Mouse (Mus musculus) intestine, postnatal 0 days (tissue): ENCODE results near the gene Dtx2. TPM values are rescaled to one million over a fixed set of nuclear protein-coding genes. Genes with fewer than 3 reads are reported as not detected.
A peak's percentile ranks its signal among the peaks of the same experiment; 100 is the strongest.

Experiments used
- ATAC-seq: fragments of 200-750 bp; cut with Nextera tagmentation; 2 replicates; pipeline ENCODE4 v1.8.0; 2017; ENCODE audit warnings: mild to moderate bottlenecking, moderate TSS enrichment, moderate library complexity
- H3K27ac ChIP-seq: fragments of 300-500 bp; sonication (generic); 2 replicates; pipeline ENCODE4 v1.5.1; 2014; ENCODE audit warnings: mild to moderate bottlenecking, low read depth, low read length, moderate library complexity
- H3K27me3 ChIP-seq: fragments of 300-500 bp; sonication (generic); replicated peaks from 2 replicates; pipeline ENCODE4 v1.6.1; 2014; ENCODE audit warnings: low read length, mixed read lengths; ENCODE audit not compliant: control insufficient read depth, insufficient read depth
- H3K36me3 ChIP-seq: fragments of 300-500 bp; sonication (generic); 2 replicates; pipeline ENCODE4 v1.6.1; 2014; ENCODE audit warnings: mild to moderate bottlenecking, moderate library complexity; ENCODE audit not compliant: control insufficient read depth, insufficient read depth
- H3K4me1 ChIP-seq: fragments of 300-500 bp; sonication (generic); replicated peaks from 2 replicates; pipeline ENCODE4 v1.6.1; 2014; ENCODE audit warnings: antibody characterized with exemption, low read length, mixed read lengths; ENCODE audit not compliant: control insufficient read depth, insufficient read depth
- H3K4me2 ChIP-seq: fragments of 300-500 bp; sonication (generic); replicated peaks from 2 replicates; pipeline ENCODE4 v1.6.1; 2014; ENCODE audit warnings: low read depth, mild to moderate bottlenecking, moderate library complexity
- H3K4me3 ChIP-seq: fragments of 300-500 bp; sonication (generic); 2 replicates; pipeline ENCODE4 v1.5.1; 2014; ENCODE audit warnings: low read depth, low read length
- H3K9ac ChIP-seq: fragments of 300-500 bp; sonication (generic); 2 replicates; pipeline ENCODE4 v1.6.1; 2014; ENCODE audit warnings: mild to moderate bottlenecking, low read depth, low read length
- H3K9me3 ChIP-seq: fragments of 300-500 bp; sonication (generic); 2 replicates; pipeline ENCODE4 v1.6.1; 2016; ENCODE audit warnings: mixed run types; ENCODE audit not compliant: control insufficient read depth
- CTCF ChIP-seq: sonication (generic); IDR thresholded peaks from 2 replicates; pipeline ENCODE4 v1.5.1; 2016; ENCODE audit warnings: low read depth, mild to moderate bottlenecking, control low read depth, antibody characterized with exemption, moderate library complexity
- WGBS: fragments of 180-500 bp; shearing (Covaris S2); extraction: QIAGEN DNeasy Blood & Tissue Kit; methylation state at CpG from one replicate; pipeline ENCODE4 v1.1.7; 2014; 5-methylcytosine and 5-hydroxymethylcytosine counted together
- polyA plus RNA-seq: library from polyadenylated mRNA; unstranded; fragments of >200 nt; fragmentation: Nextera tagmentation; extraction: Ambion mirVana; gene quantifications from 2 replicates; pipeline ENCODE4 v1.2.1, GENCODE M21; 2015

Dtx2 gene
- polyA plus RNA-seq, 1 experiment from 2014 or later: 10.5 TPM

DNA sequence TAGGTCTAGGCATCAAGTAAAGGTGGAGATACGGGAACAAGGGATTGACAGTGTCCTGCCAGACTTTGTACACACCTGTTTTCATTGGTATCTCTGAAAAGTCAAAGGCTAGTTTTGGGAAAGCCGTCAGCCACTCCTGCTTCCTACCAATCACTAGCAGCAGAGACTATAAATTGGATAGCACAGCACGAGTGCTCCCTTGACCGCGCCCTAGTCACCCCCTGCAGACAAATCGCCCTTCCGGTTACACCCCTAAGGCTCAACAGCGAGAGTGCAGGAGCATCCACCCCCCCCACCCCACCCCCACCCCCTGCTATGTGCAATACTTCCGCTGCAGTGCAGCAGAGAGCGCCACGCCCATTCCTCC, 32.5 kb upstream of the Dtx2 start:
- no peaks in the 10 kb centered on the region for H3K27me3 ChIP-seq
- peaks cover 14% of the 10 kb centered on the region for H3K4me1 ChIP-seq
- H3K36me3 ChIP-seq: no peaks in the 10 kb centered on the region
- H3K9me3 ChIP-seq: no peaks in the 10 kb centered on the region
- peak overlapping the region; percentile 92 for H3K27ac ChIP-seq
- no peak for ATAC-seq
- TF ChIP-seq CTCF: no peak
- peak overlapping the region; percentile 24; the same call in 1 of the 2 replicates for H3K9ac ChIP-seq
- 0% methylated on average over 11 of the region's 11 CpGs for WGBS
- peak overlapping the region; percentile 96 for H3K4me2 ChIP-seq
- H3K4me3 ChIP-seq: peak overlapping the region; percentile 59

DNA sequence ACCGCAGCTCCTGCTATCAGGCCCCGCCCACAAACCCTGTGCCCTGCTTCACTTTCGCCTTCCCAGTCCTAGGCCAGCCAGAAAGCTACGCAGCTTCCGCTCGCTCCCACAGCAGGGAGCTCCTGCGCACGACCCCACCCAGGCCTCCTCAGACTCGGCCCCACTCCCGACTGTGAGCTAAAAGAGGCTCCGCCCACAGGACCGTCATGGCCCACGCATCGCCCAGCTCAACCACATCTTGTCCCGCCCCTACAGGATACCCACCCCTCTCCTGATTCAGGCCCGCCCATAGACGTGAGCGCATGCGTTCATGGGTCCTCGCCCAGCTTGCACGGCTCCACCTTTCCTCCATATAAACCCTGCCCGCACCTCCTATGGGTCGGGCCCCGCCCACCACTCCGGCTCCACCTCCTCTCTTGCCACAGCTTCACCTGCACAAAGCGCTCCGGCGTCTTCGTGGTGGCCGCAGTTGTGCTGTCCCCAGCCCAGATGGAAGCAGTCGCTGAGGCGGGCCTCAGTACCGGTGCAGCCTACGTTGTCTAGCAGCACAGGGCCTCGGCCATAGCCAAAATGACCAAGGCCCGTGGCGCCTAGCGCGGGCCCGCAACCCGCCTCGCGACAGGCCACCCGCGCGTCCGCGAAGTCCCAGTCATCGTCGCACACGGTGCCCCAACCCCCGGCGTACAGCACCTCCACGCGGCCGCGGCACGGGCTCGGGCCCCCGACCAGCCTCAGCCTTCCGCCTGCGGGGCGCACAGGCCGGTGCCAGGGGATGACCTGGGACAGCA, 31.9 kb upstream of the Dtx2 start:
- Histone ChIP-seq H3K4me3 (peak overlapping the region; percentile 59), H3K36me3 (no peaks in the 10 kb centered on the region), H3K4me1 (peaks cover 12% of the 10 kb centered on the region; the same call in 1 of the 2 replicates), H3K27ac (peak overlapping the region; percentile 92), H3K9ac (peak overlapping the region; percentile 75), H3K27me3 (no peaks in the 10 kb centered on the region), H3K4me2 (peak overlapping the region; percentile 96), H3K9me3 (no peaks in the 10 kb centered on the region)
- WGBS: under 1% methylated on average over 63 of the region's 64 CpGs
- peak; percentile 43 for TF ChIP-seq CTCF
- ATAC-seq: peak; percentile 89

DNA sequence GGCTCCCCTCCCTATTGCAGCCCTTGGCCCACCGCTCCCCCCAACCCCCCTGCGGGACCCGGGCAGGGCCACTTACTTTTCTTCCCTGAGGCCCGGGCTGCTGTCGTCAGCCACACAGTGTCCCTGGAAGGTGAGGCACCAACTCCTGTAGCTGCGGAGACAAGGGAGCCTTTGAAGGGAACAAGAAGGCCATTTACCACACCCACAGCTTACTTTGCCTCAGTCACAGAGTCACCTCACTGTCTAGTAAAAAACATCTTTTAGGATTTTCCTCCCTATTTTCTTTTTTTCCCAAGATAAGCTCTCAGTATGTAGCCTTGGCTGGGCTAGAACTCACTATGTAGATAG, 31.3 kb upstream of the Dtx2 start:
- 8% methylated on average over 6 of the region's 6 CpGs for WGBS
- no peaks in the 10 kb centered on the region for H3K36me3 ChIP-seq
- no peaks in the 10 kb centered on the region for H3K27me3 ChIP-seq
- peak overlapping the region; percentile 59 for H3K4me3 ChIP-seq
- H3K4me1 ChIP-seq: peaks cover 9% of the 10 kb centered on the region; the same call in 1 of the 2 replicates
- no peak for ATAC-seq
- no peak for TF ChIP-seq CTCF
- H3K4me2 ChIP-seq: peak overlapping the region; percentile 96
- no peaks in the 10 kb centered on the region for H3K9me3 ChIP-seq
- H3K27ac ChIP-seq: peak overlapping the region; percentile 92
- H3K9ac ChIP-seq: peak overlapping the region; percentile 75

DNA sequence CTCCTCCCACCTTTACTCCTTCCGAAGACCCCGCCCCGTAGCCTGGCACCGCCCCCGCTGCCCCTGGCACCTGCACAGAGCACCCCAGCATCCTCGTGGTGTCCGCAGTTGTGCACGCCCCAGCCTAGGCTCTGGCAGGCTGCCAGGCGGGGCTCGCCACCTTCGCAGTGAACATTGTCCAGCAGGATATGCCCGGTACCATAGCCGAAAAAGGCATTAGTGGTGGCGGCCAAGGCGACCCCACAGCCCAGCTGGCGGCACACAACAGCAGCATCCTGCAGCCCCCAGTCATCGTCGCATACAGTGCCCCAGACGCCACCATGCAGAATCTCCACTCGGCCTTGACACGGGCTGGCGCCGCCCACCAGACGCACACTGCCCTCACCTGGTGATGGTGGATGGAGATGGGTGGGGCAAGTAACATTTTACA, 29.1 kb upstream of the Dtx2 start:
- peak; percentile 68 for TF ChIP-seq CTCF
- Histone ChIP-seq H3K4me3 (0 out of 2 replicates have a peak overlapping the region, but pooled peaks have one; percentile 16), H3K4me2 (peak overlapping the region; percentile 64), H3K9me3 (no peaks in the 10 kb centered on the region), H3K36me3 (no peaks in the 10 kb centered on the region), H3K4me1 (0 out of 2 replicates have a peak, but pooled peaks cover 7% of the 10 kb centered on the region), H3K9ac (no peak overlapping the region), H3K27me3 (no peaks in the 10 kb centered on the region), H3K27ac (no peak overlapping the region)
- ATAC-seq: no peak
- WGBS: 5% methylated on average over 24 of the region's 24 CpGs

DNA sequence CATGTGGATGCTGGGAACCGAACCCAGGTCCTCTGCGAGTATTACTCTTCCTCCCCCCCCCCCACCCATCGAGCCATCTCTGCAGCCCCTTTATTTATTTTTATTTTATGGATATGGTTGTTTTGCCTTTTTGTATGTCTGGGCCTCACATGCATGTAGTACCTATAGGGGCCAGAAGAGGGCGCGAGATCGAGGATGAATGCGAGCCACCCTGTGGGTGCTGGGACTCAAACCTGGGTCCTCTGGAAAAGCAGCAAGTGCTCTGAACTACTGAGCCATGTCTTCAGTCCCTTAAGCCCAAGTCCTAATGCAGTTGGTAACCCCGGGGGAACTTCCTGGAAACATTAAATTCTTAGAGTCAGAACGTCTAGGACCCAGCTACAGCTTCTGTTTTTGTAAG, 27.7 kb upstream of the Dtx2 start:
- peak; percentile 57 for TF ChIP-seq CTCF
- no peak for ATAC-seq
- no peaks in the 10 kb centered on the region for H3K9me3 ChIP-seq
- no peaks in the 10 kb centered on the region for H3K27me3 ChIP-seq
- WGBS: 60% methylated on average over 9 of the region's 9 CpGs
- no peak overlapping the region for H3K9ac ChIP-seq
- no peak overlapping the region for H3K4me2 ChIP-seq
- H3K4me3 ChIP-seq: no peak overlapping the region
- H3K36me3 ChIP-seq: no peaks in the 10 kb centered on the region
- no peak overlapping the region for H3K27ac ChIP-seq
- H3K4me1 ChIP-seq: 0 out of 2 replicates have a peak, but pooled peaks cover 1% of the 10 kb centered on the region

DNA sequence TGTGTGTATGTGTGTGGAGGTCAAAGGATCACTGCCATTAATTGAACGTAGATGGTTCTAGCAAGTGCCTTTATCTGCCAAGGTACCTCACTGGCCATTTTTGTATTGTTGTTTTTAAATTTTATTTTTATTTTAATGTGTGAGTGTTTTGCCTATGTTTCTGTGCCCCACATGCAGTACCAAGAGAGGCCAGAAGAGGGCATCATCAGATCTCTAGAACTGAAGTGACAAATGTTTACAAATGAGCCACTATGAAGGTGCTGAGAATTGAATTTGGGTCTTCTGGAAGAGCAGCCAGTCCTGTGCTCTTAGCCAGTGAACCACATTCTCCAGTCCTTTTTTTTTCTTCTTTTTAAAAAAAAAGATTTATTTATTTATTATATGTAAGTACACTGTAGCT, 25.8 kb upstream of the Dtx2 start:
- H3K4me2 ChIP-seq: no peak overlapping the region
- no peaks in the 10 kb centered on the region for H3K36me3 ChIP-seq
- H3K4me3 ChIP-seq: no peak overlapping the region
- H3K4me1 ChIP-seq: no peaks in the 10 kb centered on the region
- no peak overlapping the region for H3K27ac ChIP-seq
- TF ChIP-seq CTCF: peak; percentile 73
- H3K9me3 ChIP-seq: no peaks in the 10 kb centered on the region
- H3K9ac ChIP-seq: no peak overlapping the region
- no peak for ATAC-seq
- H3K27me3 ChIP-seq: no peaks in the 10 kb centered on the region
- WGBS: 70% methylated on average over 1 of the region's 1 CpGs
